Mouse (Mus musculus) inflammation-experienced regulatory T-cells, adult 6 months (primary cell): ENCODE results near the gene Ctsh. TPM values are rescaled to one million over a fixed set of nuclear protein-coding genes. Genes with fewer than 3 reads are reported as not detected.
"Not testable (repeated sequence)": the region's sequence is repeated elsewhere in the genome, so short reads cannot be mapped to it uniquely, and the experiment has no call there.

Source experiments
- ATAC-seq: one replicate; pipeline ENCODE4 v1.8.0; 2017
- polyA plus RNA-seq, 3 experiments: library from polyadenylated mRNA; unstranded; fragments of 100-300 nt; shearing (Covaris generic); gene quantifications; one replicate each; pipeline ENCODE4 v1.2.1; 2017

Gene Ctsh
- polyA plus RNA-seq, 3 experiments from 2014 or later = 1.2 to 11.4 (median 6.3) TPM

DNA sequence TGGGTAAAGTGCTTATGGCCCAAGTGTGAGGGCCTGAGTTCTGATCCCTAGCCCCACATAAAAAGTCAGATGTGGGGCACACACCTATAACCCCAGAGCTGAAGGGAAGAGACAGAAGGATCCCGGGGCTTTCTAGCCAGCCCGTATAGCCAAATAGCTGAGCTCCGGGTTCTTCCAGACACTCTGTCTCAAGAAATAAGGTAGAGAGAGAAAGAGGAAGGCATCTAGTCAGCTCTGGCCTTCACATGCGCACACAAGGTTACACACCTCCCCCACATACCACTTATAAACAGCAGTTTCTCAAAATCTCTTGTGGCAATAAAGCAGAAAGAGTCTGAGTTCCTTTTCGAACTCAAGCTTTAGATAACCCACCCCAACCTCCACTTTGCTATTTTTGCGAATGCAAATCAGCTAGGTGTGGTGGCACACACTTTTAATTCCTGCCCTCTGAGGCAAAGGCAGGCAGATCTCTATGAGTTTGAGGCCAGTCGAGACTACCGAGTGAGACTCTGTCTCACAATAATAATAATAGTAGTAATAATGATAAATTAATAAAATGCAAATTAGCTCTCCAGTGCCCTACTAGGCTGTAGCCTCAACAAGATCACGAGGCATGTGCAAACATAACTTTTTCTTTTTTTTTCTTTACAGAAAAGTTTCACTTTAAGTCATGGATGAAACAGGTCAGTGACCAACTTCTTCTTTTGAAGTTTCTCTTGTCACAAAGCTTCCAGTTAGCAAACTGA is 6.0 kb downstream of the Ctsh start:
- ATAC-seq = no peak

DNA sequence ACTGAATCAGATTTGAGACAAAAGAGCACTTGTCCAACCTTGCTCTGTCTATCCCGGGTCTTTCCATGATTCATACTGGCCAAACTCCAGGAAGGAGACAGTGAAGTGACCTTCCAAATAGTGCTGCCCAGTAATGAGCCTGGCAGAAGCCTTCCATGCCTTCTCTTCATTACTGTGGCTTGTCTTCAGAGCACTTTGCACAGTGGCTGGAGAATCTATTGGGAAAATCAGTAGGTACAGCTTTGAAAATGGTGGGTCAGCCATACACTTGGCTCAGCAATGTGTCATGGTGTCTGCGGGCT is 6.6 kb downstream of the Ctsh start:
- no peak for ATAC-seq

DNA sequence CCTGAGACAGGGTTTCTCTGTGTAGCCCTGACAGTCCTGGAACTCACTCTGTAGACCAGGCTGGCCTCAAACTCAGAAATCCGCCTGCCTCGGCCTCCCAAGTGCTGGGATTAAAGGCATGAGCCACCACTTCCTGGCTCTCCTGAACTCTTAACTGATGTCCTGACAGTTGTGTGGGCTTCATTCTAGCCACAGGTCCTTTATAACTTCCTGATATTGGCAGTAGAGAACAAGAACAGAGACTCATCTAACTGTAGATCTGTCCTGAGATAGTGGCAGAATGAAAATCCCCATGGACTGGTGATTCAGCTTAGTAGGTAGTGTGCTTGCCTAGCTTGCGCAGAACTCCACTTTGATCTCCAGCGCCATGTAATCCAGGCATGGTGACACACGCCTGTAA is 7.0 kb downstream of the Ctsh start:
- ATAC-seq = not testable (repeated sequence)

- no peak for ATAC-seq
Observed at GRCm38 (mm10) chr9:90067341-90067740, 13.4 kb downstream of the Ctsh start.

DNA sequence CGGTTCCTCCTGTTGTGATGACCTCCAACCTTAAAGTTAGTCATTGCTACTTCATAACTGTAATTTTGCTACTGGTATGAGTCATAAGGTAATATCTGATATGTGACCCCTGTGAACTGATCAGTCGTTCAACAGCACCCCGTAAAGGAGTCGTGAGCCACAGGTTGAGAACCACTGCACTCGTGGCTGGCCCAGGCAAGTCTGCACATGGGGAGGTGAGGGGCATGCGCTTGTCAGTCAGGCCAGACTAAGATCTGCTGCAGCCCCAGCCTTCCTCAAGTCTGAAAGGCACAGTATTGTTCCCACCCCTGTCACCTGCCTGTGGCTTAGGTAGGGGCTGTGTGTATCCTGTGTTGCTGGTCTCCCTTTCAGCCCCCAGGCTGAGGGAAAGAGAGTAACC is 14.8 kb downstream of the Ctsh start:
- no peak for ATAC-seq

DNA sequence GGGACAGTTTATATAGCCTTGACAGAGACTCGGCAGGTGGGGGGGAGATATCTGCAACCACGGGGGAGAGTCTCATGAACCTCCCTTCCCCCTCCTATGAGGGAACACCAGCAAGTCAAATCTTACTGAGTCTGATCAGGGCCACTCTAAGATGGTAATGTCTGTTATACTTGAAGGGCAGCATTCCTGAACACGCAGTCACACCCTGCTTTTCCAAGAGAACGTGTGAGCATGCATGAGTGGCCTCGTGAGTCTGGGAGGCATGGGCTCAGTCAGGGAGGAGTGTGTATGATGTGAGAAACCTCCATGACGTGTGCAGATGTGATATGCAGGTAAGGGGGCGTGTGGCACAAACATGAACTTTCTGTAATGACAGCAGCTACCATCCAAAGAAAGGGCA is 15.5 kb downstream of the Ctsh start:
- no peak for ATAC-seq

DNA sequence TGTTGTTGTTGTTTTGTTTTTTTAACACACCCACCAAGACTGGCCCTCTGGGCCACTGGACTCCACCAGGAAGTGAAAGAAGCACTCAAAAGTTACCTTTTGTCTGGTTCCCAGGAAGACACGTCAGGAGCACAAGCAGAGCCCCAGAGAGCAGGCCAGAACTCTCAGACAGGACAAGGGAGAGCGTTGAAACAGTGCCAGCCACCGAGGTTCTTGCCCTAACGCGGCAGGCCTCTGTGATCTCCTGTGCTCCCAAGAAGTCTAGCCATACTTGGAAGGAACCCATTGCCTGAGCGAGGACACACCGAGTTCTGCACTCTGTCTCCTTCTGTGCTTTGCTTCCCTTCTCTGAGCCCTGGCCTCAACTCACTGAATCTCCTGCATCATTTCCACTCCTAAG is 16.2 kb downstream of the Ctsh start:
- no peak for ATAC-seq

GRCm38 (mm10) chr9:90075336-90075735 is 21.4 kb downstream of the Ctsh start:
- no peak for ATAC-seq

- ATAC-seq = no peak
Observed at GRCm38 (mm10) chr9:90076131-90076530, 22.2 kb downstream of the Ctsh start.

GRCm38 (mm10) chr9:90076849-90077461 is 23.0 kb downstream of the Ctsh start:
- ATAC-seq = no peak

GRCm38 (mm10) chr9:90081961-90082360 is 28.0 kb downstream of the Ctsh start:
- ATAC-seq = not testable (repeated sequence)

DNA sequence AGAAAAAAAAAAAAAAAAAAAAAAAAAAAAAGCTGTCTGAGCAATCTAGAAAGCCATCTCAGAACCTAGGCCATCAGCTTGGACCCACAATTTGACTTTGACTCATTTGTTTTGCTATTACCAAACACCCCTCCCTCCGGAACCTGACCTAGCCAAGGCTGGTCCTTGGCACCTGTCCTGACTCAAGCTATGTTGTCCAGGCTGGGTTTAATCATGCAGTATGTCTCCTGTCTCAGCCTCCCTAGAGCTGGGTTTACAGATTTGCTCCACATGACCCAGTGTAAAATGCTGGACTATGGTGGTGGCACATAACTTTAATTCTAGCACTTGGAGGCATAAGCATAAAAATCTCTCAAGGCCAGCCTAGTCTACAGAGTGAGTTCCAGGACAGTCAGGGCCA is 29.0 kb downstream of the Ctsh start:
- no peak for ATAC-seq

GRCm38 (mm10) chr9:90084152-90084551 is 30.2 kb downstream of the Ctsh start:
- ATAC-seq = no peak

- no peak for ATAC-seq
Observed at GRCm38 (mm10) chr9:90084766-90085468, 31.0 kb downstream of the Ctsh start.

GRCm38 (mm10) chr9:90087906-90088485 is 34.0 kb downstream of the Ctsh start:
- no peak for ATAC-seq

- ATAC-seq = no peak
Observed at GRCm38 (mm10) chr9:90089339-90090104, 35.6 kb downstream of the Ctsh start.

- no peak for ATAC-seq
Observed at GRCm38 (mm10) chr9:90098934-90099333, 45.0 kb downstream of the Ctsh start.

GRCm38 (mm10) chr9:90100760-90101159 is 46.8 kb downstream of the Ctsh start:
- ATAC-seq = no peak

DNA sequence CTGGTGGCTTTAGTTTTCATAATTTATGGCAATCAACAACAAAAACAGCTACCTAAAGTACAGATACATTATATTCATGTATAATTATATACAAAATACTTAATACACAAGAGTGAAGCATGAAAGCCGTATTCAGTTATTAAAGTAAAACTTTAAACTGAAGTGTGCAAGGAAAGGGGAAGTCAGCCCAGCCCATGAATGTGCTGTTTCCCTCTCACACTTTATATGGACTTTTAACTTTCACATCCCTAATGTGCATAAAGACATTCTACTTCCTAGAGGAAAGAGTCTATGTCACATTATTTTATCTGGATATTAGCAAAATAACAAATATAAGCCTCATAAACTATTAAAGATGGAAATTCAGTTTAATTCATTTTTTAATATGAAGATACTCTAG is 51.5 kb downstream of the Ctsh start:
- ATAC-seq = no peak

GRCm38 (mm10) chr9:90106915-90107314 is 53.0 kb downstream of the Ctsh start:
- ATAC-seq = no peak

GRCm38 (mm10) chr9:90108272-90108671 is 54.3 kb downstream of the Ctsh start:
- no peak for ATAC-seq

- ATAC-seq = no peak
Observed at GRCm38 (mm10) chr9:90109386-90109785, 55.4 kb downstream of the Ctsh start.

GRCm38 (mm10) chr9:90113151-90113550 is 59.2 kb downstream of the Ctsh start:
- no peak for ATAC-seq
